Mouse (Mus musculus) cerebellum, adult 2 months (tissue): ENCODE data around the gene Srgap3.

Source experiments
- CTCF ChIP-seq: fragments of 200-500 bp; IDR thresholded peaks from 2 replicates; pipeline ENCODE4 v1.5.1; 2011; ENCODE audit warnings: low read depth, mild to moderate bottlenecking, control low read depth, low read length, moderate library complexity, borderline replicate concordance; ENCODE audit not compliant: insufficient read depth
- POLR2A ChIP-seq: fragments of 200-500 bp; IDR thresholded peaks from 2 replicates; pipeline ENCODE4 v1.6.1; 2011; ENCODE audit warnings: low read length, control low read depth, borderline replicate concordance; ENCODE audit not compliant: insufficient read depth

- TF ChIP-seq CTCF (no peak), POLR2A (no peak)
Observed at GRCm38 (mm10) chr6:112899276-112899675, 47.8 kb downstream of the Srgap3 start.
